9 mouse cellular contexts compared by ENCODE assay signal in the genomic region with DNA sequence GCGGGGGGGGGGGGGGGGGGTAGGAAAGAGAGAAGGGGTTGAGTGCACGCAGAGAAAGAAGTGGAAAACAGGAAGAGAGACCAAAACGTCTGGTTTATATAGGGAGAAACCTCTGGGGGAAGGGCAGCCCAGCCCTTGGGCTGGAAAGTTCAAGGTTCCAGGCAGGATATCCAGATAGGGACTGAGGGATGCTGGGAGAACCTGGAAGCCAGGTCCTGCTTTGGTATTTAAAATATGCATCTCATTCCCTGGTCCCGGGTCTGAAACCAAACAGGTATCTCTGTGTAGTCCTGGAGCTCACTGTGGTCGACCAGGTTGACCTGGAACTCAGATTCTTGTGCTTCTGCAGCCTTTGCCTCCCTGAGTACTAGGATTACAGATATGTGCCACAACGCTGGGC. TPM values are rescaled to one million over a fixed set of nuclear protein-coding genes. Genes with fewer than 3 reads are reported as not detected.
DNase-seq lines count a peak whose midpoint lies in the region; ATAC-seq and TF ChIP-seq lines count a peak whose summit lies in the region.
"Had no signal": no experiment of that assay in that cellular context is flagged by ENCODE, and none has a peak within 500 bp of the region (broad histone marks: within the 10 kb centered on the region; RNA-seq: fewer than 3 reads in every experiment).

No protein-coding gene starts in this region.

- DNase-seq in neural tube, embryonic 10.5 days (ENCODE audit: extremely low spot score, low spot score) = no peak
- no peak for DNase-seq in limb, embryonic 14.5 days (ENCODE audit: low spot score)
- DNase-seq in embryo, embryonic 10.5 days (ENCODE audit: low spot score) = no peak
- DNase-seq: heart, adult 18-20 months had no signal

- TF ChIP-seq POLR2A in limb, embryonic 14.5 days (IDR thresholded peaks at IDR 0.05; ENCODE audit: borderline replicate concordance, extremely low read depth, insufficient read depth, insufficient read length) = no peak

- no peaks in the 10 kb centered on the region for H3K27me3 ChIP-seq in erythroblast, embryonic 14.5 days (ENCODE audit: control insufficient read depth)
- no peaks in the 10 kb centered on the region for H3K27me3 ChIP-seq in neural tube, embryonic 12.5 days (replicated peaks)
- H3K27me3 ChIP-seq in limb, embryonic 14.5 days (ENCODE audit: control insufficient read depth, insufficient read depth, low read length) = no peaks in the 10 kb centered on the region
- H3K27me3 ChIP-seq in stomach, embryonic 15.5 days (replicated peaks) = no peaks in the 10 kb centered on the region

- peaks cover 18% of the 10 kb centered on the region for H3K4me1 ChIP-seq in erythroblast, embryonic 14.5 days (ENCODE audit: control insufficient read depth)
- H3K4me1 ChIP-seq in neural tube, embryonic 12.5 days = peaks cover 7% of the 10 kb centered on the region; the same call in 1 of the 2 replicates
- H3K4me1 ChIP-seq in limb, embryonic 14.5 days (ENCODE audit: control insufficient read depth, insufficient read depth, low read length) = peaks cover 7% of the 10 kb centered on the region; the same call in 1 of the 2 replicates
- H3K4me1 ChIP-seq in stomach, embryonic 15.5 days = no peaks in the 10 kb centered on the region

- 54% methylated on average over 5 of the region's 6 CpGs for WGBS in neural tube, embryonic 12.5 days
- 47% methylated on average over 5 of the region's 6 CpGs for WGBS in limb, embryonic 14.5 days
- WGBS in stomach, embryonic 15.5 days = 43% methylated on average over 5 of the region's 6 CpGs

- peaks cover 31% of the 10 kb centered on the region for H3K36me3 ChIP-seq in erythroblast, embryonic 14.5 days (ENCODE audit: control insufficient read depth)
- peaks cover 24% of the 10 kb centered on the region; the same call in 1 of the 2 replicates for H3K36me3 ChIP-seq in neural tube, embryonic 12.5 days
- H3K36me3 ChIP-seq in limb, embryonic 14.5 days (ENCODE audit: control insufficient read depth, insufficient read depth, low read length) = peaks cover 24% of the 10 kb centered on the region
- H3K36me3 ChIP-seq in stomach, embryonic 15.5 days = peaks cover 6% of the 10 kb centered on the region; the same call in 1 of the 2 replicates

- no peak overlapping the region for H3K27ac ChIP-seq in neural tube, embryonic 12.5 days
- H3K27ac ChIP-seq in limb, embryonic 14.5 days (replicated peaks; ENCODE audit: low read depth, low read length) = no peak overlapping the region
- no peak overlapping the region for H3K27ac ChIP-seq in stomach, embryonic 15.5 days

- no peak for ATAC-seq in erythroblast, adult 5-6 weeks (replicated peaks; ENCODE audit: low FRiP score, poor library complexity, severe bottlenecking)
- no peak for ATAC-seq in neural tube, embryonic 12.5 days (ENCODE audit: low FRiP score, low read depth)
- no peak for ATAC-seq in limb, embryonic 14.5 days (ENCODE audit: low FRiP score, low read depth)
- no peak for ATAC-seq in stomach, embryonic 15.5 days (ENCODE audit: insufficient read depth, low FRiP score, low read depth)
- no peak for ATAC-seq in activated CD4-positive, CD25-positive, alpha-beta regulatory T cell, adult 4 months

- peak overlapping the region; percentile 43 for H3K4me2 ChIP-seq in neural tube, embryonic 12.5 days (replicated peaks)
- peak overlapping the region; percentile 29; the same call in 1 of the 2 replicates for H3K4me2 ChIP-seq in limb, embryonic 14.5 days (replicated peaks; ENCODE audit: low read depth, low read length, severe bottlenecking)
- peak overlapping the region; percentile 30; the same call in 1 of the 2 replicates for H3K4me2 ChIP-seq in stomach, embryonic 15.5 days

- 0 out of 2 replicates have a peak overlapping the region, but pooled peaks have one; percentile 26 for H3K9ac ChIP-seq in neural tube, embryonic 12.5 days
- H3K9ac ChIP-seq in limb, embryonic 14.5 days (ENCODE audit: low read depth, low read length, severe bottlenecking) = no peak overlapping the region
- no peak overlapping the region for H3K9ac ChIP-seq in stomach, embryonic 15.5 days

- H3K4me3 ChIP-seq in erythroblast, embryonic 14.5 days (replicated peaks) = peak overlapping the region; percentile 88
- H3K4me3 ChIP-seq in neural tube, embryonic 12.5 days = no peak overlapping the region
- no peak overlapping the region for H3K4me3 ChIP-seq in limb, embryonic 14.5 days (replicated peaks; ENCODE audit: low read length)
- no peak overlapping the region for H3K4me3 ChIP-seq in stomach, embryonic 15.5 days (replicated peaks)

- no peaks in the 10 kb centered on the region for H3K9me3 ChIP-seq in erythroblast, embryonic 14.5 days (ENCODE audit: control insufficient read depth, low read length)
- no peaks in the 10 kb centered on the region for H3K9me3 ChIP-seq in neural tube, embryonic 12.5 days
- H3K9me3 ChIP-seq in limb, embryonic 14.5 days (ENCODE audit: control insufficient read depth, low read length) = no peaks in the 10 kb centered on the region
- no peaks in the 10 kb centered on the region for H3K9me3 ChIP-seq in stomach, embryonic 15.5 days

RNA-seq across cellular contexts. Expression of a gene that starts 1.1 kb away (rescaled TPM):
- not detected in 2 replicates for polyA plus RNA-seq in erythroblast, embryonic 14.5 days (2012)
- total RNA-seq in erythroblast, adult 5-6 weeks (2015; ENCODE audit: low replicate concordance) = 6.0 and 6.3 TPM in 2 replicates
- 2.3 and 2.5 TPM in 2 replicates for total RNA-seq in erythroblast, adult 5-6 weeks (2017; ENCODE audit: low replicate concordance)
- 39.3 and 41.4 TPM in 2 replicates for polyA plus RNA-seq in neural tube, embryonic 12.5 days (2016; fragmentation: Nextera tagmentation; extraction: Ambion mirVana)
- 7.3 and 13.9 TPM in 2 replicates for polyA plus RNA-seq in limb, embryonic 14.5 days (2012; rRNA removed)
- polyA plus RNA-seq in limb, embryonic 14.5 days (2014; fragmentation: Nextera tagmentation; extraction: Ambion mirVana) = 39.2 and 41.1 TPM in 2 replicates
- 32.7 and 33.4 TPM in 2 replicates for polyA plus RNA-seq in stomach, embryonic 15.5 days (2015; fragmentation: Nextera tagmentation; extraction: Ambion mirVana)
- polyA plus RNA-seq in activated CD4-positive, CD25-positive, alpha-beta regulatory T cell, adult 4 months (2017; shearing (Covaris generic)) = 10 to 100 TPM; 23.2 to 25.3 TPM

RNA-seq across cellular contexts. Expression of a gene that starts 1.1 kb away (rescaled TPM):
- polyA plus RNA-seq in erythroblast, embryonic 14.5 days (2012) = 0.59 and 0.63 TPM in 2 replicates
- 34.5 and 49.4 TPM in 2 replicates for total RNA-seq in erythroblast, adult 5-6 weeks (2015; ENCODE audit: low replicate concordance)
- 34.0 and 44.0 TPM in 2 replicates for total RNA-seq in erythroblast, adult 5-6 weeks (2017; ENCODE audit: low replicate concordance)
- 98.3 and 109 TPM in 2 replicates for polyA plus RNA-seq in neural tube, embryonic 12.5 days (2016; fragmentation: Nextera tagmentation; extraction: Ambion mirVana)
- polyA plus RNA-seq in limb, embryonic 14.5 days (2012; rRNA removed) = 53.3 and 65.9 TPM in 2 replicates
- polyA plus RNA-seq in limb, embryonic 14.5 days (2014; fragmentation: Nextera tagmentation; extraction: Ambion mirVana) = 87.5 and 92.7 TPM in 2 replicates
- polyA plus RNA-seq in stomach, embryonic 15.5 days (2015; fragmentation: Nextera tagmentation; extraction: Ambion mirVana) = 92.7 and 103 TPM in 2 replicates
- polyA plus RNA-seq in activated CD4-positive, CD25-positive, alpha-beta regulatory T cell, adult 4 months (2017; shearing (Covaris generic)) = 10 to 100 TPM; 73.8 to 82.0 TPM

Comparison
In these comparisons a context has a peak if more than half of its experiments do, and no peak if none do; other contexts are left out.
1. RNA of a gene that starts 1.1 kb away (polyA plus RNA-seq): 98.3 to 109 TPM in neural tube, embryonic 12.5 days, 92.7 to 103 TPM in stomach, embryonic 15.5 days, 53.3 to 92.7 TPM in limb, embryonic 14.5 days and 73.8 to 82.0 TPM in activated CD4-positive, CD25-positive, alpha-beta regulatory T cell, adult 4 months; 0.59 to 0.63 TPM in erythroblast, embryonic 14.5 days; every median in the first group is over 10 times any median in the second.
2. Peak in every context shown above with its lines, with median percentiles within 50 percentile points of each other: H3K4me2 ChIP-seq.